Mouse (Mus musculus): Measurements from ENCODE around the gene Mkrn1. TPM values are rescaled to one million over a fixed set of nuclear protein-coding genes. Genes with fewer than 3 reads are reported as not detected.
A peak's percentile ranks its signal among the peaks of the same experiment; 100 is the strongest.
"Not testable (repeated sequence)": the region's sequence is repeated elsewhere in the genome, so short reads cannot be mapped to it uniquely, and the experiment has no call there.

Gene Mkrn1
- polyA plus RNA-seq, 1 experiment from 2014 or later: 145 TPM

- no peak overlapping the region for H3K4me3 ChIP-seq (ENCODE audit: low read depth, low read length)
- H3K9me3 ChIP-seq (ENCODE audit: control insufficient read depth, low read length): no peaks in the 10 kb centered on the region
- no peak overlapping the region for H3K9ac ChIP-seq (ENCODE audit: low read length)
- no peak for DNase-seq (ENCODE audit: low spot score)
- no peaks in the 10 kb centered on the region for H3K36me3 ChIP-seq (ENCODE audit: control insufficient read depth, insufficient read depth, low read length)
- 89% methylated on average over 4 of the region's 4 CpGs for WGBS
- no peak overlapping the region for H3K27ac ChIP-seq (ENCODE audit: low read depth, low read length)
- H3K4me2 ChIP-seq (ENCODE audit: low read depth): no peak overlapping the region
- H3K27me3 ChIP-seq (ENCODE audit: control insufficient read depth, insufficient read depth, low read length): no peaks in the 10 kb centered on the region
- H3K4me1 ChIP-seq (ENCODE audit: control insufficient read depth, insufficient read depth, low read length): no peaks in the 10 kb centered on the region
- no peak for ATAC-seq (ENCODE audit: insufficient read depth, low FRiP score, low TSS enrichment)
Measured at GRCm38 (mm10) chr6:39450580-39450979, 30.3 kb upstream of the Mkrn1 start.

- Histone ChIP-seq H3K9me3 (ENCODE audit: control insufficient read depth, low read length) (no peaks in the 10 kb centered on the region), H3K4me1 (ENCODE audit: control insufficient read depth, insufficient read depth, low read length) (no peaks in the 10 kb centered on the region)
- WGBS: 58% methylated on average over 4 of the region's 4 CpGs
Measured at GRCm38 (mm10) chr6:39447429-39448185, 27.3 kb upstream of the Mkrn1 start.

GRCm38 (mm10) chr6:39445801-39446572, 25.7 kb upstream of the Mkrn1 start:
- no peaks in the 10 kb centered on the region for H3K27me3 ChIP-seq (ENCODE audit: control insufficient read depth, insufficient read depth, low read length)
- H3K27ac ChIP-seq (ENCODE audit: low read depth, low read length): no peak overlapping the region
- no peaks in the 10 kb centered on the region for H3K4me1 ChIP-seq (ENCODE audit: control insufficient read depth, insufficient read depth, low read length)
- H3K4me2 ChIP-seq (ENCODE audit: low read depth): no peak overlapping the region
- DNase-seq (ENCODE audit: low spot score) (peak; percentile 26), ATAC-seq (ENCODE audit: insufficient read depth, low FRiP score, low TSS enrichment) (no peak)
- H3K4me3 ChIP-seq (ENCODE audit: low read depth, low read length): no peak overlapping the region
- 16% methylated on average over 19 of the region's 19 CpGs for WGBS
- H3K9me3 ChIP-seq (ENCODE audit: control insufficient read depth, low read length): no peaks in the 10 kb centered on the region
- H3K9ac ChIP-seq (ENCODE audit: low read length): no peak overlapping the region
- H3K36me3 ChIP-seq (ENCODE audit: control insufficient read depth, insufficient read depth, low read length): no peaks in the 10 kb centered on the region

More at GRCm38 (mm10) chr6:39447429-39448185, 27.3 kb upstream of the Mkrn1 start:
- Histone ChIP-seq H3K27me3 (ENCODE audit: control insufficient read depth, insufficient read depth, low read length) (no peaks in the 10 kb centered on the region), H3K4me2 (ENCODE audit: low read depth) (no peak overlapping the region), H3K4me3 (ENCODE audit: low read depth, low read length) (no peak overlapping the region), H3K27ac (ENCODE audit: low read depth, low read length) (no peak overlapping the region), H3K36me3 (ENCODE audit: control insufficient read depth, insufficient read depth, low read length) (no peaks in the 10 kb centered on the region), H3K9ac (ENCODE audit: low read length) (no peak overlapping the region)
- DNase-seq (ENCODE audit: low spot score) (no peak), ATAC-seq (ENCODE audit: insufficient read depth, low FRiP score, low TSS enrichment) (no peak)

- H3K4me3 ChIP-seq (ENCODE audit: low read depth, low read length): no peak overlapping the region
- no peak overlapping the region for H3K4me2 ChIP-seq (ENCODE audit: low read depth)
- H3K36me3 ChIP-seq (ENCODE audit: control insufficient read depth, insufficient read depth, low read length): no peaks in the 10 kb centered on the region
- H3K4me1 ChIP-seq (ENCODE audit: control insufficient read depth, insufficient read depth, low read length): no peaks in the 10 kb centered on the region
- no peak overlapping the region for H3K9ac ChIP-seq (ENCODE audit: low read length)
- H3K27me3 ChIP-seq (ENCODE audit: control insufficient read depth, insufficient read depth, low read length): no peaks in the 10 kb centered on the region
- no peaks in the 10 kb centered on the region for H3K9me3 ChIP-seq (ENCODE audit: control insufficient read depth, low read length)
- DNase-seq (ENCODE audit: low spot score) (no peak), ATAC-seq (ENCODE audit: insufficient read depth, low FRiP score, low TSS enrichment) (no peak)
- no peak overlapping the region for H3K27ac ChIP-seq (ENCODE audit: low read depth, low read length)
Measured at GRCm38 (mm10) chr6:39442786-39443287, 22.6 kb upstream of the Mkrn1 start.

DNA sequence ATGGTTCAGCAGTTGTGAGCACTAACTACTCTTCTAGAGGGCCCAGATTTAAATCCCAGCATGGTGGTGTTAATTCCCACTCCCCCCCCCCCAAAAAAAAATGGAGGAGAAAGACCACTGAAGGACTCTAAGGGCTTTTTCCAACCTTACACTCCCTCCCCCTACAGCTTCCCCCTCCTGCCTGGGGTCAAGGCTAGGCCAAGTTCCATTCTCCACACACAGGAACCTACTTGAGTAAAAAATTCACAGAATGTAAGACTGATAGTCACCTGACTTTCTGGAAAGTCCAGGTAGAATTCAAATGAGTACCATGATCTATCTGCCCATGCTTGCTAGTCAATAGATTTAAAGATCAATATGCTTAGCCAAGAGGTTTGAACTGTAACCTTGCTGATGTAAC, 19.9 kb upstream of the Mkrn1 start:
- no peak for DNase-seq (ENCODE audit: low spot score)
- no peak overlapping the region for H3K4me2 ChIP-seq (ENCODE audit: low read depth)
- ATAC-seq (ENCODE audit: insufficient read depth, low FRiP score, low TSS enrichment): no peak
- no peaks in the 10 kb centered on the region for H3K27me3 ChIP-seq (ENCODE audit: control insufficient read depth, insufficient read depth, low read length)
- H3K4me1 ChIP-seq (ENCODE audit: control insufficient read depth, insufficient read depth, low read length): no peaks in the 10 kb centered on the region
- H3K4me3 ChIP-seq (ENCODE audit: low read depth, low read length): no peak overlapping the region
- no peak overlapping the region for H3K27ac ChIP-seq (ENCODE audit: low read depth, low read length)
- no peaks in the 10 kb centered on the region for H3K9me3 ChIP-seq (ENCODE audit: control insufficient read depth, low read length)
- H3K36me3 ChIP-seq (ENCODE audit: control insufficient read depth, insufficient read depth, low read length): no peaks in the 10 kb centered on the region
- H3K9ac ChIP-seq (ENCODE audit: low read length): no peak overlapping the region

DNA sequence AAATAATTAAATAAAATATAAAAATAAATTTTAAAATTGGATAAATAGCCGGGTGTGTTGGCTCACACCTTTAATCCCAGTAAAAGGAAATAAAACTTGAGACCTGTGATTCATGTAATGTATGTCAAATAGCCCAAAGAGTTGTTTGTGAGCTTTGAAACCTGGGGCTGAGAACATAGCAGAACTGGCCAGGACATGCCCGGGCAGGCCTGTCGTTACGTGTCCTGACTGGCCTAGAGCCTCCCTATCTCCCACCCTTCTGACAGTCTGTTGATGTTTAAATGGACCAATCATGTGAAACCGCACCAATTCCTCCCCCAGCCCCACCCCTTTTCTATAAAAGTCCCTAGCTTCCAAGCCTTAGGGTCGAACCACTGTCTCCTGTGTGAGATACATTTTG, 17.3 kb upstream of the Mkrn1 start:
- 91% methylated on average over 6 of the region's 6 CpGs for WGBS
- H3K9ac ChIP-seq (ENCODE audit: low read length); ATAC-seq (ENCODE audit: insufficient read depth, low FRiP score, low TSS enrichment): not testable (repeated sequence)

GRCm38 (mm10) chr6:39435875-39436274, 15.6 kb upstream of the Mkrn1 start:
- WGBS: 79% methylated on average over 5 of the region's 5 CpGs

More for the DNA sequence above, 17.3 kb upstream of the Mkrn1 start:
- DNase-seq (ENCODE audit: low spot score); H3K4me3 ChIP-seq (ENCODE audit: low read depth, low read length); H3K27ac ChIP-seq (ENCODE audit: low read depth, low read length); H3K4me1 ChIP-seq (ENCODE audit: control insufficient read depth, insufficient read depth, low read length); H3K27me3 ChIP-seq (ENCODE audit: control insufficient read depth, insufficient read depth, low read length); H3K36me3 ChIP-seq (ENCODE audit: control insufficient read depth, insufficient read depth, low read length); H3K4me2 ChIP-seq (ENCODE audit: low read depth); H3K9me3 ChIP-seq (ENCODE audit: control insufficient read depth, low read length): not testable (repeated sequence)

GRCm38 (mm10) chr6:39434886-39435492, 14.7 kb upstream of the Mkrn1 start:
- peak; percentile 63 for DNase-seq (ENCODE audit: low spot score)
- Histone ChIP-seq H3K27me3 (ENCODE audit: control insufficient read depth, insufficient read depth, low read length) (no peaks in the 10 kb centered on the region), H3K36me3 (ENCODE audit: control insufficient read depth, insufficient read depth, low read length) (no peaks in the 10 kb centered on the region), H3K9me3 (ENCODE audit: control insufficient read depth, low read length) (no peaks in the 10 kb centered on the region), H3K4me2 (ENCODE audit: low read depth) (no peak overlapping the region), H3K4me1 (ENCODE audit: control insufficient read depth, insufficient read depth, low read length) (no peaks in the 10 kb centered on the region), H3K4me3 (ENCODE audit: low read depth, low read length) (no peak overlapping the region), H3K27ac (ENCODE audit: low read depth, low read length) (peak overlapping the region; percentile 80), H3K9ac (ENCODE audit: low read length) (no peak overlapping the region)
- ATAC-seq (ENCODE audit: insufficient read depth, low FRiP score, low TSS enrichment): peak; percentile 72
- WGBS: 17% methylated on average over 2 of the region's 2 CpGs

More at GRCm38 (mm10) chr6:39435875-39436274, 15.6 kb upstream of the Mkrn1 start:
- Histone ChIP-seq H3K27ac (ENCODE audit: low read depth, low read length) (peak overlapping the region; percentile 40; the same call in 1 of the 2 replicates), H3K9me3 (ENCODE audit: control insufficient read depth, low read length) (no peaks in the 10 kb centered on the region), H3K4me3 (ENCODE audit: low read depth, low read length) (no peak overlapping the region), H3K9ac (ENCODE audit: low read length) (no peak overlapping the region), H3K27me3 (ENCODE audit: control insufficient read depth, insufficient read depth, low read length) (no peaks in the 10 kb centered on the region), H3K36me3 (ENCODE audit: control insufficient read depth, insufficient read depth, low read length) (no peaks in the 10 kb centered on the region), H3K4me1 (ENCODE audit: control insufficient read depth, insufficient read depth, low read length) (no peaks in the 10 kb centered on the region), H3K4me2 (ENCODE audit: low read depth) (no peak overlapping the region)
- ATAC-seq (ENCODE audit: insufficient read depth, low FRiP score, low TSS enrichment) (no peak), DNase-seq (ENCODE audit: low spot score) (no peak)
